Mouse (Mus musculus) kidney, embryonic 16.5 days (tissue): ENCODE measurements around the gene Catsper2. TPM values are rescaled to one million over a fixed set of nuclear protein-coding genes. Genes with fewer than 3 reads are reported as not detected.
"Not testable (repeated sequence)": the region's sequence is repeated elsewhere in the genome, so short reads cannot be mapped to it uniquely, and the experiment has no call there.

Experiments used
- ATAC-seq: fragments of 200-750 bp; cut with Nextera tagmentation; 2 replicates; pipeline ENCODE4 v1.8.0; 2017; ENCODE audit warnings: moderate TSS enrichment; ENCODE audit not compliant: low FRiP score, low TSS enrichment
- H3K27ac ChIP-seq: fragments of 300-500 bp; sonication (generic); 2 replicates; pipeline ENCODE4 v1.5.1; 2014; ENCODE audit warnings: low read length
- H3K27me3 ChIP-seq: fragments of 300-500 bp; sonication (generic); 2 replicates; pipeline ENCODE4 v1.6.1; 2014; ENCODE audit warnings: low read length, control low read depth, mixed read lengths; ENCODE audit not compliant: insufficient read depth
- H3K36me3 ChIP-seq: fragments of 300-500 bp; sonication (generic); 2 replicates; pipeline ENCODE4 v1.6.1; 2014; ENCODE audit warnings: low read length, control low read depth, mixed read lengths; ENCODE audit not compliant: insufficient read depth
- H3K4me1 ChIP-seq: fragments of 300-500 bp; sonication (generic); 2 replicates; pipeline ENCODE4 v1.6.1; 2014; ENCODE audit warnings: low read length, control low read depth, mixed read lengths; ENCODE audit not compliant: insufficient read depth
- H3K4me2 ChIP-seq: fragments of 300-500 bp; sonication (generic); replicated peaks from 2 replicates; pipeline ENCODE4 v1.6.1; 2014; ENCODE audit warnings: low read depth, low read length
- H3K4me3 ChIP-seq: fragments of 300-500 bp; sonication (generic); 2 replicates; pipeline ENCODE4 v1.5.1; 2014; ENCODE audit warnings: mild to moderate bottlenecking, low read length
- H3K9ac ChIP-seq: fragments of 300-500 bp; sonication (generic); replicated peaks from 2 replicates; pipeline ENCODE4 v1.6.1; 2014; ENCODE audit warnings: low read length
- H3K9me3 ChIP-seq: fragments of 300-500 bp; sonication (generic); 2 replicates; pipeline ENCODE4 v1.6.1; 2016; ENCODE audit warnings: low read length, control low read depth
- WGBS: fragments of 180-500 bp; shearing (Covaris S2); extraction: QIAGEN DNeasy Blood & Tissue Kit; methylation state at CpG from one replicate; pipeline ENCODE4 v1.1.7; 2014; 5-methylcytosine and 5-hydroxymethylcytosine counted together
- polyA plus RNA-seq: library from polyadenylated mRNA; unstranded; fragments of >200 nt; fragmentation: Nextera tagmentation; extraction: Ambion mirVana; gene quantifications from 2 replicates; pipeline ENCODE4 v1.2.1, GENCODE M21; 2015

Gene Catsper2
- polyA plus RNA-seq, 1 experiment from 2014 or later, result 2.0 TPM

DNA sequence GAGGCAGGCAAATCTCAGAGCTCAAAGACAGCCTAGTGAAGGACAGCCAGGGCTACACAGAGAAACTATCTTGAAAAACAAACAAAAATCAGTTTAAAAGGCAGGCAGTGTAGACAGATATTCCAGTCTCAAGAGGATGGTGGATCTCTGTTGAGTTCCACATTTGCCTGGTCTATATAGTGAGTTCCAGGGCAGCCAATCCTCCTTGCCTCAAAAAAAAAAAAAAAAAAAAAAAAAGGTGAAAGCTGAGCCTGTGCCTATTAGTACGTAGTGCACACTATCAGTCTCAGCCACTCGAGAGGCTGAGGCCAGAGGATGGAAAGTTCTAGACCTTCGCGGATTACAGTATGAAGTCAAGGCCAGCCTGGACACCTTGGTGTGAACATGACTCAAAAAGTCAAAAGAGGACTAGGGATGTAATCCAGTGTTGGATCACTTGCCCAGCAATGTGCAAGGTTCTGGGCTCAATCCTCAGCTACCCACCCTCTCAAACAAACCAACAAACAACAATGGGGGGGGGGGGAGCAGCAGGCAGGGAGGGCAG is 677 bp downstream of the Catsper2 start:
- Histone ChIP-seq H3K9me3 (no peaks in the 10 kb centered on the region), H3K4me1 (peaks cover 31% of the 10 kb centered on the region), H3K36me3 (peaks cover 10% of the 10 kb centered on the region), H3K4me2 (peak overlapping the region; percentile 74), H3K4me3 (peak overlapping the region; percentile 95), H3K27me3 (no peaks in the 10 kb centered on the region), H3K27ac (peak overlapping the region; percentile 98), H3K9ac (peak overlapping the region; percentile 82)
- ATAC-seq, result no peak; the same call in 1 of the 2 replicates
- WGBS, result 17% methylated on average over 4 of the region's 4 CpGs

GRCm38 (mm10) chr2:121408160-121408559 is 5.4 kb downstream of the Catsper2 start:
- WGBS, result 34% methylated on average over 4 of the region's 4 CpGs
- H3K4me2 ChIP-seq, result no peak overlapping the region

GRCm38 (mm10) chr2:121403296-121403695 is 10.3 kb downstream of the Catsper2 start:
- H3K27me3 ChIP-seq, result no peaks in the 10 kb centered on the region
- no peaks in the 10 kb centered on the region for H3K4me1 ChIP-seq
- no peaks in the 10 kb centered on the region for H3K36me3 ChIP-seq
- no peak overlapping the region for H3K27ac ChIP-seq
- H3K9me3 ChIP-seq, result no peaks in the 10 kb centered on the region
- no peak overlapping the region for H3K4me3 ChIP-seq
- H3K4me2 ChIP-seq, result no peak overlapping the region
- no peak overlapping the region for H3K9ac ChIP-seq
- no peak for ATAC-seq

More at GRCm38 (mm10) chr2:121408160-121408559, 5.4 kb downstream of the Catsper2 start:
- no peaks in the 10 kb centered on the region for H3K27me3 ChIP-seq
- H3K27ac ChIP-seq, result no peak overlapping the region
- ATAC-seq, result no peak
- H3K9ac ChIP-seq, result no peak overlapping the region
- no peaks in the 10 kb centered on the region for H3K9me3 ChIP-seq
- no peaks in the 10 kb centered on the region for H3K36me3 ChIP-seq
- no peak overlapping the region for H3K4me3 ChIP-seq
- 0 out of 2 replicates have a peak, but pooled peaks cover 8% of the 10 kb centered on the region for H3K4me1 ChIP-seq

- Histone ChIP-seq H3K36me3 (no peaks in the 10 kb centered on the region), H3K27me3 (no peaks in the 10 kb centered on the region), H3K9me3 (no peaks in the 10 kb centered on the region), H3K4me1 (no peaks in the 10 kb centered on the region), H3K27ac (no peak overlapping the region), H3K4me2 (no peak overlapping the region), H3K4me3 (no peak overlapping the region), H3K9ac (no peak overlapping the region)
- 17% methylated on average over 8 of the region's 8 CpGs for WGBS
- ATAC-seq, result no peak
Observed at GRCm38 (mm10) chr2:121396624-121397023, 17.0 kb downstream of the Catsper2 start.

DNA sequence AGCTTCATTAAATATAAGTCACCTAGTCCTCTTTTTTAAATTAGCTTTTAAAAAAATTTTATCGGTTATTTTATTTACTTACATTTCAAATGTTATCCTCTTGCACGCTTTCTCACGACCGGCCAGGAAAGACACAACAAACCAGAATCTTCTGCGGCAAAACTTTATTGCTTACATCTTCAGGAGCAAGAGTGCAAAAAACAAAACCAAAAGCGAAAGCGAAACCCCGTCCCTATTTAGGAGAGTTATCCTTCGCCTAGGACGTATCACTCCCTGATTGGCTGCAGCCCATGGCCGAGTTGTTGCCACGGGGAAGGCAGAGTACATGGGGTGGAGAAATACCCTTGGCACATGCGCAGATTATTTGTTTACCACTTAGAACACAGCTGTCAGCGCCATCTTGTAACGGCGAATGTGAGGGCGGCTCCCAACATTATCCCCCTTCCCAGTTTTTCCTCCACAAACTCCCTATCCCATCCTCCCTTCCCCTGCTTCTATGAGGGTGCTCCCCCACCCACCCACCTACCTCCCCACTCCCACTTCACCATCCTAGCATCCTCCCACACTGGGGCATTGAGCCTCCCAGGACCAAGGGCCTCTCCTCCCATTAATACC is 26.5 kb downstream of the Catsper2 start, which contains the start of gene Strc:
Gene Strc (minus strand): TSS at position 208 of the 615 bp plus-strand sequence.
- H3K36me3 ChIP-seq, H3K27me3 ChIP-seq, H3K9ac ChIP-seq, ATAC-seq, H3K9me3 ChIP-seq, H3K4me2 ChIP-seq, H3K4me1 ChIP-seq, H3K4me3 ChIP-seq, H3K27ac ChIP-seq: not testable (repeated sequence)
- whole genome bisulfite sequencing, result 96% methylated on average over 15 of the region's 17 CpGs

DNA sequence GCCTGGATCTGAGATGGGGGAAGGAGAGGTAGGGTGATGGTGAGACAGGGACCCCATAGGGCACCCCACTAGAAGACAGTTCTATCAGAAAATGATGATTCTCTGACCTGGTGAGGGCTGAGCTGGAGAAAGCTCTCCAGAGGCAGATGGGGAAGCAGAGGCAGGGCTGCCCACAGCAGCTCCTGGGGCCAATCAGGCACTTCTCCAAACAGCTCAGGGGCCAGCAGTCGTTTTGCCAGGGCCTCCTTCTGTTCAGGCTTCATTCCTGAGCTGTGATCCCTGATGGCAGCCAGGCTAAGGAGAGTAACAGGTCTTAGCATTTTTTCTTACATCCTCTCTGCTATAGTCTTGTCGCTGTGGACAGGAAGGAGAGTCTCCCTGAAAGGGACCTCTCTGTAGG is 38.8 kb downstream of the Catsper2 start:
- Histone ChIP-seq H3K27me3 (no peaks in the 10 kb centered on the region), H3K9ac (no peak overlapping the region), H3K4me1 (no peaks in the 10 kb centered on the region), H3K4me3 (no peak overlapping the region), H3K9me3 (no peaks in the 10 kb centered on the region), H3K27ac (no peak overlapping the region), H3K36me3 (no peaks in the 10 kb centered on the region), H3K4me2 (no peak overlapping the region)
- no peak for ATAC-seq
- WGBS, result 43% methylated on average over 2 of the region's 2 CpGs

- ATAC-seq, result no peak
Observed at GRCm38 (mm10) chr2:121372266-121372665, 41.3 kb downstream of the Catsper2 start.

DNA sequence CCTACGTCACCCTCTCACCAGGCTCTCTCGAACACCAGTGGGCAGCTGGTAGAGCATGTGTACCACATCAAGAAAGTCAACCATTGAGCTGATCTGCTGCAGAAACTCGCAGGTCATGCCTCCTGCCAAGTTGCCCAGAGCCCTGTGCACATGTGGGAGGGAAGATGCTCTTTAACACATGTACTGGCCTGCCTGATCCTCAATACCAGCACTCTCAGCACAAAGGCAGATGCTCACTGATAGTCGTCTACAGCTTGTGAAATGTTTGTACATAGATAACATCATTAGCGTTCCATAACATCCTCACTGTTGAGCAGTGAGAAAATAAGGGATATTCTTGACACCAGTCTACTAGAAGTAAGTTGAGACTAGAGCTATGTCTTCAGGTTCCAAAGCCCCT is 42.7 kb downstream of the Catsper2 start:
- no peak overlapping the region for H3K4me2 ChIP-seq
- no peaks in the 10 kb centered on the region for H3K27me3 ChIP-seq
- ATAC-seq, result no peak
- H3K9me3 ChIP-seq, result no peaks in the 10 kb centered on the region
- no peak overlapping the region for H3K9ac ChIP-seq
- no peak overlapping the region for H3K4me3 ChIP-seq
- H3K36me3 ChIP-seq, result no peaks in the 10 kb centered on the region
- H3K27ac ChIP-seq, result no peak overlapping the region
- WGBS, result 88% methylated on average over 5 of the region's 5 CpGs
- no peaks in the 10 kb centered on the region for H3K4me1 ChIP-seq

More at GRCm38 (mm10) chr2:121372266-121372665, 41.3 kb downstream of the Catsper2 start:
- no peak overlapping the region for H3K9ac ChIP-seq
- H3K36me3 ChIP-seq, result no peaks in the 10 kb centered on the region
- no peak overlapping the region for H3K4me2 ChIP-seq
- H3K4me3 ChIP-seq, result no peak overlapping the region
- no peaks in the 10 kb centered on the region for H3K4me1 ChIP-seq
- H3K9me3 ChIP-seq, result no peaks in the 10 kb centered on the region
- H3K27ac ChIP-seq, result no peak overlapping the region
- H3K27me3 ChIP-seq, result no peaks in the 10 kb centered on the region
- WGBS, result 67% methylated on average over 3 of the region's 3 CpGs

- WGBS, result 96% methylated on average over 2 of the region's 2 CpGs
- H3K27me3 ChIP-seq, result no peaks in the 10 kb centered on the region
- no peaks in the 10 kb centered on the region for H3K4me1 ChIP-seq
- no peaks in the 10 kb centered on the region for H3K9me3 ChIP-seq
- H3K9ac ChIP-seq, result no peak overlapping the region
- ATAC-seq, result no peak
- H3K27ac ChIP-seq, result no peak overlapping the region
- H3K4me2 ChIP-seq, result no peak overlapping the region
- no peak overlapping the region for H3K4me3 ChIP-seq
- H3K36me3 ChIP-seq, result no peaks in the 10 kb centered on the region
Observed at GRCm38 (mm10) chr2:121368831-121369230, 44.8 kb downstream of the Catsper2 start.

GRCm38 (mm10) chr2:121363656-121364055 is 49.9 kb downstream of the Catsper2 start:
- H3K9ac ChIP-seq, result no peak overlapping the region
- 80% methylated on average over 3 of the region's 3 CpGs for WGBS
- no peak overlapping the region for H3K4me2 ChIP-seq
- H3K36me3 ChIP-seq, result no peaks in the 10 kb centered on the region
- H3K4me1 ChIP-seq, result peaks cover 4% of the 10 kb centered on the region; the same call in 1 of the 2 replicates
- no peak for ATAC-seq
- no peaks in the 10 kb centered on the region for H3K9me3 ChIP-seq
- no peak overlapping the region for H3K27ac ChIP-seq
- peaks cover 2% of the 10 kb centered on the region; the same call in 1 of the 2 replicates for H3K27me3 ChIP-seq
- H3K4me3 ChIP-seq, result no peak overlapping the region
